Mouse (Mus musculus): ENCODE measurements around the gene Pde6b. TPM values are rescaled to one million over a fixed set of nuclear protein-coding genes. Genes with fewer than 3 reads are reported as not detected.

The Pde6b gene
- total and polyA plus RNA-seq, 3 experiments = 0.49 TPM; not detected in 2

DNA sequence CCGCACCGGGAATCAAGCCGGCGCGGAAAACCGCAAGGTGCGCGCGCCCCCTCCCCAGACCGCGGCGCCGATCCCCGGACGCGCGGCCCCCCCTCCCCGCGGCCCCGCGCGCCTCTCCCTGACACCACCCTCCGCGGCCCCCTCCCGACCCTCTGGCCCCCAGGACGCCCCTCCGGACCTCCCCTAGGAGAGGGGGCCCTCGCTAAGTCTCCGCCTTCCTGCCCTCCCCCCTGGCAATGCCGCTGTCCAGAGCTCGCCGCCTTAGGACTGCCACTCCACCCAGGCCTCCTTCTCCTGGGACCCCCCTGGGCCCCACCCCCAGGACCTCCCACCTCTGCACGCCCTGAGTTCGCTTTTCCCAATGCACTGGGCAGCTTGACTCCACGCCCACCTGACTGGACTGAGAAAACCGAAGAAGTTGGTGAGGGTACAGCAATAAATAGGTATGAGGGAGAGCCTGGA is 20.3 kb upstream of the Pde6b start, which contains the start of gene Gm42517:
Gm42517 (minus strand) TSS at position 52 of the 462 bp plus-strand sequence.
- DNase-seq (ENCODE audit: low spot score) = no peak
- Histone ChIP-seq H3K36me3 (replicated peaks) (no peaks in the 10 kb centered on the region), H3K4me3 (ENCODE audit: low read depth, low read length) (no peak within 1 kb of the TSS; the same call in 1 of the 2 replicates), H3K27me3 (ENCODE audit: insufficient read depth, low read length) (peaks cover 50% of the 10 kb centered on the region), H3K4me1 (ENCODE audit: insufficient read depth, low read depth, low read length) (peaks cover 7% of the 10 kb centered on the region), H3K9me3 (replicated peaks) (peaks cover 25% of the 10 kb centered on the region)
- no peak for ATAC-seq (ENCODE audit: extremely low read depth, insufficient number of reproducible peaks, low FRiP score, poor library complexity, severe bottlenecking)
- no peak for TF ChIP-seq GATA2 (IDR thresholded peaks at IDR 0.05; ENCODE audit: borderline replicate concordance, low read depth, low read length)

DNA sequence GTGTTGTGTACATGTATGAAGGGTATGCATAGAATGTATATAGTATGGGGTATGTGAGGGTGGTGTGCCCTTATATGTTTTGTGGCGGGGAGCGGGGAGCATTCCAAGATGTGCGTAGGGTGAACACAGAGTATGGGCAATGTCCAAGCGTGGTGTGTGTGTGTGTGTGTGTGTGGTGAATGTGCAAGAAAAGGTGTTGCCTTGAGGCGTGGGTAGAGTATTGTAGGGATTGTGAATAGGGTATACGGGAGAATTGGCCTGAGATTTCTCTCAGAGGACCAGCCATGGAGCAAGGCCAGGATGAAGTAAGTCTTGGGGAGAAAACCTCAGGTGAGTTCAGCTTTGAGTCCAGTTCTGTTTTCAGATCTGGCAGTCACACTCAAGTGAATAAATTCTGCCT is 19.7 kb upstream of the Pde6b start:
- Histone ChIP-seq H3K36me3 (replicated peaks) (no peaks in the 10 kb centered on the region), H3K27me3 (ENCODE audit: insufficient read depth, low read length) (peaks cover 46% of the 10 kb centered on the region), H3K4me1 (ENCODE audit: insufficient read depth, low read depth, low read length) (peaks cover 7% of the 10 kb centered on the region), H3K9me3 (replicated peaks) (peaks cover 25% of the 10 kb centered on the region), H3K4me3 (ENCODE audit: low read depth, low read length) (no peak overlapping the region)
- ATAC-seq (ENCODE audit: extremely low read depth, insufficient number of reproducible peaks, low FRiP score, poor library complexity, severe bottlenecking) (no peak), DNase-seq (ENCODE audit: low spot score) (no peak)
- TF ChIP-seq CTCF (IDR thresholded peaks at IDR 0.05; ENCODE audit: low read depth, low read length) (no peak), GATA1 (IDR thresholded peaks at IDR 0.05; ENCODE audit: borderline replicate concordance, low read length) (no peak), GATA2 (IDR thresholded peaks at IDR 0.05; ENCODE audit: borderline replicate concordance, low read depth, low read length) (no peak), POLR2AphosphoS5 (IDR thresholded peaks at IDR 0.05; ENCODE audit: insufficient replicate concordance, low read depth, low read length) (no peak), TAL1 (conservative IDR thresholded peaks at IDR 0.05; ENCODE audit: low read depth, low read length) (no peak)

DNA sequence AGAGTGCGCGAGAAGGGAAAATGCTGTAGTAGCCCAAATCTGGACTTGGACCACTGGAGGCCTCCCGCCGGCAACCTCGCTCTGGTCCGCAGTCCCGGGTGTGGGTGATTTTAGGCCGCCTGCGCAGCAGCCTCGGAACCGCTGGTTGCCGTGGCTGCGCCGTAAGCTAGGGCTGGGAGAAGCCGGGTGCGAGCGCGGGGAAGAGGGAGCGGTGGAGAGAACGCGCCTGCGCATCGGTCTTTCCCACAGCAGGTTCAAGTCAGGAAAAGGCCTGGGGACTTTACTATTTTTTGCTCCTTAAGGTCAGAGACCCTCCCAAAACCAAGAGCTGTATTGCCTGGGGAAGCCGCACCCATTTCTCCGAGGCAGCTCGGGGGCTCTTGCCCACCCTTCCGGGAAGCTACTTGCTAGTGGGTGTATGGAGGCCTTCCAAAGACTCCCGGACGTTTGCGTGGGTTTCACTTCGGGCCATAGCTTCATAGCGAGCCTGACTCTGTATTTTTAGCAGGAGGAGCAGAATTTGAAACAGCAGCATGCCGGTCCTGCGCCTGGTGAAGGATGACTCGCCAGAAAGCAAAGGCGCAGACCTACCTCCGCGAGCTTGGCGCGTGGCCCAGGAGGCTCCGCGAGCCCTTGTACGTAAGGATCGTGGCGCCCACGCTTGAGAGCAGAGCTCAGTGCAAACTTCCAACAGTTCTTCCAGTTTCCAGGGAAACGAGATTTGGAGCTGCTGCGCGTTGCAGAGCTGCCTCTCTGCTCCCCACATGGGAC is 19.2 kb upstream of the Pde6b start:
- TF ChIP-seq GATA1 (IDR thresholded peaks at IDR 0.05; ENCODE audit: borderline replicate concordance, low read length) (no peak), TAL1 (conservative IDR thresholded peaks at IDR 0.05; ENCODE audit: low read depth, low read length) (no peak), CTCF (IDR thresholded peaks at IDR 0.05; ENCODE audit: low read depth, low read length) (no peak), POLR2AphosphoS5 (IDR thresholded peaks at IDR 0.05; ENCODE audit: insufficient replicate concordance, low read depth, low read length) (no peak)
- Histone ChIP-seq H3K9me3 (replicated peaks) (peaks cover 25% of the 10 kb centered on the region), H3K4me3 (ENCODE audit: low read depth, low read length) (peak overlapping the region; percentile 30; the same call in 1 of the 2 replicates), H3K4me1 (ENCODE audit: insufficient read depth, low read depth, low read length) (peaks cover 7% of the 10 kb centered on the region), H3K27me3 (ENCODE audit: insufficient read depth, low read length) (peaks cover 46% of the 10 kb centered on the region), H3K36me3 (replicated peaks) (no peaks in the 10 kb centered on the region)
- no peak for ATAC-seq (ENCODE audit: extremely low read depth, insufficient number of reproducible peaks, low FRiP score, poor library complexity, severe bottlenecking)
- DNase-seq (ENCODE audit: low spot score) = no peak

DNA sequence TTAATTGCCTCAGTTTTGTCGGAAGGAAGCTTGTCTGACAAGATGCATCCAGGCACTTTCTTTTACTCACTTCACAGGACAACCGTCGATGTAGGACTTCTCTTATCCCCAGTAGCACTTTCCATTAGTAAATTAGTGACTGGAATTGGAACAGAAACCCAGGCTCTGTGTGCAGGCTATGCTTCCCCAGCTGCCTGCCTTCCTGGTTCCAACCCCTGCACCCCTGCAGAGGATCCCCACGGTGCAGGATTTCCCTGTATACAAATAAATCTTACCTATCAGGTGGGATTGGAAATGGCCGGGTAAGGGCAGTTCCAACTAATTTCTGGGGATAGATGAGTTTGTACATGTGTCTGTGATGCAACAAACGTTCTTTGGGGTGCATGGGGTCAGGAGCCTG is 18.2 kb upstream of the Pde6b start:
- Histone ChIP-seq H3K36me3 (replicated peaks) (no peaks in the 10 kb centered on the region), H3K4me3 (ENCODE audit: low read depth, low read length) (no peak overlapping the region)

DNA sequence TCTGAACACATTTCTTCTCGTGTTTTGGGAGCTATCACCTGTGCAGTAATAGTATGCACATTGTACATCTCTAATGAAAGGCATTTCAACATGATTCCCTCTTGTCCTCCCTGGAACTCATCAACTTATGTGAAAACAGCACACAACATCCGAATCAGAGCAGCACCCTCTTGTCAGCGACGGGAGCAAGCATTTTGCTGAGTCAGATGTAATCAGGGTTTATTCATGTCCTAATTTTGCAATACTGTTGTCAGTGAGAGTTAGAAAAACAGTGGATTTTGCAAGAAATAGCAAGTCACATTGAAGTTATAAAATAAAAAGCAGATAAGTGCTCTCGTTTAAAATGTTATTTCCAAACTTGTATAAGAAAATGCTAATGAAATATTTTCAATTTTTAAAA is 14.1 kb upstream of the Pde6b start:
- Histone ChIP-seq H3K9me3 (replicated peaks) (no peaks in the 10 kb centered on the region; the same call in 1 of the 2 replicates), H3K4me1 (ENCODE audit: insufficient read depth, low read depth, low read length) (peaks cover 3% of the 10 kb centered on the region), H3K36me3 (replicated peaks) (no peaks in the 10 kb centered on the region), H3K27me3 (ENCODE audit: insufficient read depth, low read length) (peaks cover 24% of the 10 kb centered on the region), H3K4me3 (ENCODE audit: low read depth, low read length) (no peak overlapping the region)
- no peak for DNase-seq (ENCODE audit: low spot score)
- no peak for ATAC-seq (ENCODE audit: extremely low read depth, insufficient number of reproducible peaks, low FRiP score, poor library complexity, severe bottlenecking)
- no peak for TF ChIP-seq CTCF (IDR thresholded peaks at IDR 0.05; ENCODE audit: low read depth, low read length)
- TF ChIP-seq TAL1 (conservative IDR thresholded peaks at IDR 0.05; ENCODE audit: low read depth, low read length) = no peak
- no peak for TF ChIP-seq GATA2 (IDR thresholded peaks at IDR 0.05; ENCODE audit: borderline replicate concordance, low read depth, low read length)
- no peak for TF ChIP-seq GATA1 (IDR thresholded peaks at IDR 0.05; ENCODE audit: borderline replicate concordance, low read length)
- no peak for TF ChIP-seq POLR2AphosphoS5 (IDR thresholded peaks at IDR 0.05; ENCODE audit: insufficient replicate concordance, low read depth, low read length)

More for the DNA sequence above, 18.2 kb upstream of the Pde6b start:
- TF ChIP-seq TAL1 (conservative IDR thresholded peaks at IDR 0.05; ENCODE audit: low read depth, low read length) (no peak), CTCF (IDR thresholded peaks at IDR 0.05; ENCODE audit: low read depth, low read length) (no peak), GATA1 (IDR thresholded peaks at IDR 0.05; ENCODE audit: borderline replicate concordance, low read length) (no peak), POLR2AphosphoS5 (IDR thresholded peaks at IDR 0.05; ENCODE audit: insufficient replicate concordance, low read depth, low read length) (no peak), GATA2 (IDR thresholded peaks at IDR 0.05; ENCODE audit: borderline replicate concordance, low read depth, low read length) (no peak)
- Histone ChIP-seq H3K27me3 (ENCODE audit: insufficient read depth, low read length) (peaks cover 44% of the 10 kb centered on the region), H3K9me3 (replicated peaks) (peaks cover 25% of the 10 kb centered on the region), H3K4me1 (ENCODE audit: insufficient read depth, low read depth, low read length) (peaks cover 7% of the 10 kb centered on the region)
- no peak for ATAC-seq (ENCODE audit: extremely low read depth, insufficient number of reproducible peaks, low FRiP score, poor library complexity, severe bottlenecking)
- no peak for DNase-seq (ENCODE audit: low spot score)

DNA sequence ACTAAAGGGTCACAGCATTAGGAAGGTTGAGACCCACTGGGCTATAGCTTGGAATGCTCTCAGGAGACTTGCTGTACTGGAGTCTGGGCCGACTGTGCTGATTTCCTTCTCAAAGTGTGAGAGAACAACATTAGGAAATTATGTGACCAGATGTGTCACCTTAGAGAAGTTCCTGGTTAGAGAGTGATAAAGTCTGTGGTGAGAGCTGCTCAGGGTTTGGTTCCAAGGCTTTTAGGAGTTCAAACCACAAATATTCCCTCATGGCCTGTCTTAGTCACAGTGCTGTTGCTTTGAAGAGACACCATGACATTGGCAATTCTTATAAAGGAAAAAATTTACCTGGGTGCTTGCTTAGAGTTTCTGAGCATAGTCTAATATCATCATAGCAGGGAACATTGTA is 12.1 kb upstream of the Pde6b start:
- peaks cover 16% of the 10 kb centered on the region for H3K27me3 ChIP-seq (ENCODE audit: insufficient read depth, low read length)
- no peak for ATAC-seq (ENCODE audit: extremely low read depth, insufficient number of reproducible peaks, low FRiP score, poor library complexity, severe bottlenecking)
- TF ChIP-seq GATA1 (IDR thresholded peaks at IDR 0.05; ENCODE audit: borderline replicate concordance, low read length) (no peak), CTCF (IDR thresholded peaks at IDR 0.05; ENCODE audit: low read depth, low read length) (no peak), GATA2 (IDR thresholded peaks at IDR 0.05; ENCODE audit: borderline replicate concordance, low read depth, low read length) (no peak), TAL1 (conservative IDR thresholded peaks at IDR 0.05; ENCODE audit: low read depth, low read length) (no peak), POLR2AphosphoS5 (IDR thresholded peaks at IDR 0.05; ENCODE audit: insufficient replicate concordance, low read depth, low read length) (no peak)
- H3K4me3 ChIP-seq (ENCODE audit: low read depth, low read length) = no peak overlapping the region
- H3K9me3 ChIP-seq (replicated peaks) = no peaks in the 10 kb centered on the region
- DNase-seq (ENCODE audit: low spot score) = no peak
- no peaks in the 10 kb centered on the region for H3K36me3 ChIP-seq (replicated peaks)
- no peaks in the 10 kb centered on the region; the same call in 1 of the 2 replicates for H3K4me1 ChIP-seq (ENCODE audit: insufficient read depth, low read depth, low read length)

Data from G1E (cell line).